Mouse (Mus musculus) c-Kit-positive CD71-positive TER-119-negative erythroid progenitor cells, embryonic 14.5 days (primary cell): ENCODE measurements at regions not wholly inside any gene's neighbourhood (a gene's known extent, or its start where the extent isn't known, plus 50 kb on each side); places are given as distances from the start of the nearest gene placed in this dataset.

Experiments
- DNase-seq: peaks from one replicate; pipeline ENCODE4 v3.0.0-alpha.2; 2013; ENCODE audit warnings: low read depth

- no peak for DNase-seq
Observed at GRCm38 (mm10) chr9:113091881-113092280, 616.2 kb downstream of the Pdcd6ip start.

GRCm38 (mm10) chr9:113087786-113088185, 620.3 kb downstream of the Pdcd6ip start:
- no peak for DNase-seq

DNA sequence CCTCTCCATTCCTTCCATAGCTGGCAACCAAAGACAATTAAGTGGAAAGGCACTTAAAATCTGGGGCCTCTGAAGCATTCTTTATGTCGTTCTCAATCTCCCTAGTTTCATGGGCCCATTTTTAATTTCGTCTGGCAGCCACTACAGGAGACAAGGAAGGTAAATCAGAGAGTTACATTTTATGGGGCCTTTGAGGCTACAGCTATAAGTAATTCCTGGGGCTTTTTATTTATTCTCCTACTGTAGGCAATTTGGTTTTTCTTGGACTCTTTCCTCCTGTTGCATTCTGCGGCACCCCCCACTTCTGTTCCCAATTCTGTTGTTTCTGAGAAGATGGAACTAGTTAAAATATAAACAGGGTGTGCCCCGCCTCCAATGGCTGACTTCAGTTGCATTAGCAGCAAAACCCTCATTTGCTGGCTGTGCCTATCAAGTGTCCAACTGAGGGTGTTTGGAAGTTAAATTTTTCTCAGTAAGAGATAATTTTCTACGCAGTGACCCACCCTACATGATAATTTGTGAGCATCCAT, 622.7 kb downstream of the Pdcd6ip start:
- DNase-seq, result no peak

- no peak for DNase-seq
Observed at GRCm38 (mm10) chr9:113074866-113075265, 633.2 kb downstream of the Pdcd6ip start.

DNA sequence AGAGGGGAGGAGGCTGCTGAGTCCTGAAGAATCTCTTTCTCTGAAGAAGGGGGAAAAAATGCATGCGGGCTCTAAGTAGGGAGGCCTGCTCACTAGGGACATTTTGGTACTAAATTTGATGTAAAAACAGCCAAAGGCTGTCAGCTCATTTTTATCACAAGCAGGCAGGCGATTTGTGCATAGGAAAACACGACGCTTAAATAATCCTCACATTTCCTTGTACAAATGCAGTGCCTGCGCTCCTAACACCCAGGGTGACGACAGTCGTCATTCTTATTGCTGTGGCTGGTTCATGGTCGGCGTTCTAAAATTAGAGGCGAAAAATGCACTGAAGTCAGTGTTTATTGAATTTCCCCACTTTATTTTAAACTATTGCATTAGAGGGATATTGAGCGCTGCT, 650.6 kb downstream of the Pdcd6ip start:
- DNase-seq, result no peak

DNA sequence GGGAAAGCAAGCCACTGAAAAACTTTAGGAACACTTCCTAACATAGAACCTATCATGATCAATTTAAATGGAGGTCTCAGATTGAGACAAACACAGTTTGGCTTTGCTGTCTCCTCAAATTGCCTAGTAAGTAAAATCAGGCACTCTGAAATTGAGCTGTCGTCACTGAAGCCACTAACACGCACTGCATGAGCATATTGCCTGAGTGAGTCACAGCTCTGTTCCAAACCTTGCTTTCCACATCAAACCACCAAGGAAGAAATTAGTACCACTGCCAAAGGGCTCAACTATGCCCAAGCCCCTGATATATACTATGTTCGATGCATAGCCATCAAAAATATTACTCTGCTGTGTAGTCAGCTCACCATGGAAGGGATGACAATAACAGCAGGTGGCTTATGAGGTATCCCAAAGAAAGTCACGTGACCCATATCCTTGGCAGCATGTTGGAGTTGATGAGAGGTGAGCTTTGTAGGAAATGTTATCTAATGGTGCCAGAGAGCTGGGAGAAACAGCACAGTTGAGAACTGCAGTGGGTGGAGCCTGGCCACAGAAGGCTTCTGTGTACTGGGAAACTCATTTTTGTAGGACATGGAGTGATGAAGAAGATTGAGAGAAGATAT, 663.4 kb downstream of the Pdcd6ip start:
- DNase-seq, result no peak

DNA sequence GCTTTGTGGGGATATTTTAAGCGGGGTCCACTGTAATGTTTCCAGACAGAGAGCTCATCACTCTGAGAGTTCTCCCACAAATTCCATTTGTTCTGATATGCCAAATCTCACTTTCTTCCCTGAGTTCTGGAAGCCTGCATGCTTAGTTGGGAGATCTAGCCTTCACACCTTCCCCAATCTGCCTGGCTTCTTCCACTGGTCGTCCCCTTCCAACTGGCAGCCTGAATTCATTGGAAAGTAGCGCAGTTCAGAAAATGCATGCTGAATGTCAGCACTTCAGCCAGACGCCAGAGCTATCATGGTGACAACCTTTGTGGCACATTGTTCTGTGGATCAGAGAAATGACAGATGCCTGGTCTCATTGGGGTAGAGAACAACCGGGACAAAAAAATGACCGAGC, 667.2 kb downstream of the Pdcd6ip start:
- no peak for DNase-seq

GRCm38 (mm10) chr9:113033996-113034395, 674.1 kb downstream of the Pdcd6ip start:
- DNase-seq, result no peak

- no peak for DNase-seq
Observed at GRCm38 (mm10) chr9:113029091-113029490, 679.0 kb downstream of the Pdcd6ip start.

- no peak for DNase-seq
Observed at GRCm38 (mm10) chr9:113026904-113027193, 681.2 kb downstream of the Pdcd6ip start.

DNA sequence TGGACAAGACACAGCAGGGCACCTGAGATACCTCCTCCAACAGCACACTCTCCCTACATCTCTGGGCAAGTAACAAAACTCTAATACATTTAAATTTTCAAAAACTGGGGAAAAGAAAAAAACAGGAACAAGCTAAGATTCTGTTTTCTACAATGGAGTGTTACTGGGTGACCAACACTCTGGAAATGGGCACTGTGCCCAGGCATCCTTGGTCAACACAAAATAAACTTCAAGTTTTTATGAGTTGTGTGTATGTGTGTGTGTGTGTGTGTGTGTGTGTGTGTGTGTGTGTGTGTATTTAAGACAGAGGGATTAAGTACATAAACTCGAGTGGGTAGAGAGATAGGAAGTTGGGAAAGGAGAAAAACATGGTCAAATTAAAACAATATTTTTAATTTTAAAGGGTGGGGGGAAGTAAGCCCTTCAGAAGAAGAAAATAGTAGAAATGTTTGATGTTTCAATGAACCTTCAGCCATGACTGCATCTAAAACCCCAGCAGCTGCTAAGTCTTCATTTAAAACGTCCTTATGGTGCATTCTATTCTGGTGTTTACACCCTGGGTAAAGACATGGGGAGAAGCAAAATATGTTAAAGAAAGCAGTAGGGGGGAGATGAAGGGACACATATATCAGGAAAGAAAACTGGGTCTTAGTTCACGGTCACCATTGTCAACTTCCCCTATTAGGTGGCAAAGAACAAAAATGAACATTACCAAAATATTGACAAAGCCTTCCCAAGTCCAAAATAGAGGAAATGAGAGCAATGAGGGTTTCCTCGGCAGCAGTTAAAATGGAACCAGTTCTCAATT, 681.8 kb downstream of the Pdcd6ip start:
- no peak for DNase-seq

GRCm38 (mm10) chr9:113021866-113022645, 686.0 kb downstream of the Pdcd6ip start:
- DNase-seq, result no peak

GRCm38 (mm10) chr9:113019576-113019975, 688.5 kb downstream of the Pdcd6ip start:
- DNase-seq, result no peak

DNA sequence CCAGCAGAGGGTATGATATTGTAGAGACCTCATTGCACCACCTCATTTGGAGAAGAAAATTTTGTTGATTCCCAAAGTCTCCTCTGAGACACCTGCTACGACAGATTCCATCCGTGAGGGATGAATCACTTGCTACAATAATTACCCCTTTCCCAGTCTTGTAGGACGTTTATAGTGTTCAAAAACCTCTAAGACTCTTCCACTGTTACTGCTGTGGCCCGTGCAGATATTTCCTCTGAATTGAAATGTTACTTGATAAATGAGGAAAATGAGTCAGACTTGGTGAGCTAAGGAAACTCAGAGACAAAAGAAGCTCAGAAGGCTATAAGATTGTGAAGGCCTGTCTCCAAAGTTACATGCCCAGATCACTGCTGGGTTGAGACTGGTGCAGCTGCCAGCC, 700.0 kb downstream of the Pdcd6ip start:
- no peak for DNase-seq

DNA sequence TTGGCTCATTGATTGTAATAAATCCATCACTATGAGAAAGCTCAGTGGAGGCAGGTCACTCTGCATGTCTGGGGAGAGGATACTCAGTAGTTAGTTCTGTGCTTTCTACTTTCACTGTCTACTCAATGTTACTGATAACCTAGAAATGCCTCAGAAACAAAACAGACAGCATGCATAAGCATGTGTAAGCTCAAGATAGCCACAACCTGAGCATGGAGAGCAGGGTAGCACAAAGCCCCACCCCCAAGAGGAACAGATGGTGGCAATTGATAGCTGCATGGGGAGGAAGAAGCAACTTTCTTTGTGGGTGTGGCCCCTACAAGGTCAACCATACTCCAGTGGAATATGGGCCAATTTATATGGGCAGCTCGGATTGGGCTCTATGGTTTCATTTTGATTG, 711.9 kb downstream of the Pdcd6ip start:
- DNase-seq, result peak; percentile 79

- DNase-seq, result no peak
Observed at GRCm38 (mm10) chr9:112994774-112995173, 713.3 kb downstream of the Pdcd6ip start.

DNA sequence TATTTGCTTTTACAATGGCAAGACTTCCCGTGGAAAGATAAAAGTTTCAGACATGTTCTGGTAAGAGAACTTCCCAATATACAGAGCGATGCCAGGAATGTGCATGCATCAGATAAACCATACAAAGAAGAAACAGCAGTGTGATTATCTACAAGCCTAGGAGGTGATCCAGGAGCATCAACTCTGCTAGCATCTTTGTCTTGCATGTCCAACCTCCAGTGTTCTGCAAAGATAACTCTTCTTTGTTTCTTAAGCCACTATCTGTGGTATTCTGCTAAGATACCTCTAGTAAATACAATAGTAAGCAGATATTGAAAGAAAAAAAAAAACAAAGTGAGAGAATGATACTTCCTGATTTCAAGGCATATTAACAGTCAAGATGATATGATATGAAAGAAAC, 714.4 kb downstream of the Pdcd6ip start:
- DNase-seq, result no peak

GRCm38 (mm10) chr9:112992937-112993336, 715.1 kb downstream of the Pdcd6ip start:
- no peak for DNase-seq

GRCm38 (mm10) chr9:112983353-112983752, 724.7 kb downstream of the Pdcd6ip start:
- DNase-seq, result no peak

GRCm38 (mm10) chr9:112951567-112951966, 715.8 kb upstream of the Arpp21 start:
- no peak for DNase-seq

DNA sequence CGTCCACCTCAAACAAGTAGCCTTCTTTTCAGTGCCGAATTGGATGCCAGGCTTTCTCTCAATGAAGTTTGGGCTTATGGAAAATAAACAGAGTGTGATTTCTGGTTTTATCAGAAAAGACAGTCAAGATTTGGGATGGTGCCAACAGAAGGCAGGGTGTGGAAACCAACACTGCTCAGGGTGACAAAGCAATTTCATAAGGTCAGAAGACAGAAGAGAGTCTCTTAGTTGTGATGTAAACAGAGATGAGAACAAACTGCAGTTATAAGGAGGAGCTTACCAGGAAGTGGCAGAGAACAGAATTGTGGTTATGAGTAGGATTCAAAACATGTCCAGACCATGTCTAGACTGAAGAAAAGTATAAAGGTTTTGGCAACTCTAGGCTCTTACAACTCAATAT, 714.3 kb upstream of the Arpp21 start:
- no peak for DNase-seq

GRCm38 (mm10) chr9:112938781-112939180, 703.0 kb upstream of the Arpp21 start:
- no peak for DNase-seq
